Mouse (Mus musculus) megakaryocyte, embryonic 14.5 days (primary cell): ENCODE results near the gene Uggt1. TPM values are rescaled to one million over a fixed set of nuclear protein-coding genes. Genes with fewer than 3 reads are reported as not detected.
A peak's percentile ranks its signal among the peaks of the same experiment; 100 is the strongest.

Source experiments
- H3K27me3 ChIP-seq: replicated peaks from 2 replicates; pipeline ENCODE3; 2012; ENCODE audit warnings: inconsistent platforms
- H3K36me3 ChIP-seq: replicated peaks from 2 replicates; pipeline ENCODE3; 2012; ENCODE audit warnings: low read length, inconsistent platforms, mixed read lengths
- H3K4me1 ChIP-seq: 2 replicates; pipeline ENCODE4 v1.6.1; 2012; ENCODE audit warnings: inconsistent platforms
- H3K4me3 ChIP-seq: replicated peaks from 2 replicates; pipeline ENCODE3; 2012; ENCODE audit warnings: moderate library complexity, mild to moderate bottlenecking, inconsistent platforms
- H3K9me3 ChIP-seq: 2 replicates; pipeline ENCODE4 v1.6.1; 2012; ENCODE audit warnings: inconsistent platforms
- FLI1 ChIP-seq: IDR thresholded peaks from 2 replicates; pipeline ENCODE4 v1.6.1; 2012; ENCODE audit warnings: low read length, inconsistent platforms, mixed read lengths
- GATA1 ChIP-seq: IDR thresholded peaks from 3 replicates; pipeline ENCODE4 v1.6.1; 2012; ENCODE audit warnings: mixed read lengths, low read length, inconsistent platforms, borderline replicate concordance
- polyA plus RNA-seq: library from polyadenylated mRNA; stranded (reverse); fragments of >175 nt; gene quantifications from 2 replicates; pipeline ENCODE4 v1.2.3, GENCODE M21; 2012; ENCODE audit warnings: low replicate concordance; ENCODE audit not compliant: insufficient read depth

Gene Uggt1
- polyA plus RNA-seq, 1 experiment, result 3.3 TPM

DNA sequence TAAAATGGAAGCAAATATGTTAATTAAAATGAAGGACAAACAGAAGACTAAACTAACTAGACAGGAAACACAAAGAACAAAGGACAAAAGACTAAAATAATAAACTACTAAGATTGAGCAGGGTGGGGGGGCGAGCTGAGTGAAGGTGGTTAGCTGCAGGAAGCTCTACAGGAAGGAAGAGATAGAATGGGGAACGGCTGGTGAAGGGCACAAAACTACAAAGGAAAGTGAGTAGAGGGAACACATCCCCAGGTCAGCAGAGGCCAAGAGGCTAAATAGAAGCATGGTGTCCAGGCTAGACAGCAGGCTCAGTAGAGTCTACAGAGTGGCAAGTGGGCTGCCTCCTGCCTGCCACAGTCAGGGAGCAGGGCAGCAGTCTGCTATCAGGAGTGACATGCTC, 95.7 kb downstream of the Uggt1 start:
- Histone ChIP-seq H3K4me3 (peak overlapping the region; percentile 69), H3K36me3 (peaks cover 98% of the 10 kb centered on the region), H3K9me3 (no peaks in the 10 kb centered on the region), H3K27me3 (no peaks in the 10 kb centered on the region), H3K4me1 (peaks cover 17% of the 10 kb centered on the region)
- no peak for TF ChIP-seq FLI1
- TF ChIP-seq GATA1, result no peak

- Histone ChIP-seq H3K4me3 (no peak overlapping the region), H3K36me3 (peaks cover 100% of the 10 kb centered on the region), H3K27me3 (no peaks in the 10 kb centered on the region), H3K4me1 (peaks cover 16% of the 10 kb centered on the region), H3K9me3 (no peaks in the 10 kb centered on the region)
- no peak for TF ChIP-seq GATA1
- no peak for TF ChIP-seq FLI1
Observed at GRCm38 (mm10) chr1:36145050-36145449, 99.5 kb downstream of the Uggt1 start.

GRCm38 (mm10) chr1:36140311-36140710, 104.2 kb downstream of the Uggt1 start:
- Histone ChIP-seq H3K36me3 (peaks cover 56% of the 10 kb centered on the region), H3K27me3 (peaks cover 1% of the 10 kb centered on the region), H3K4me3 (no peak overlapping the region), H3K9me3 (no peaks in the 10 kb centered on the region), H3K4me1 (peaks cover 10% of the 10 kb centered on the region)
- TF ChIP-seq GATA1 (no peak), FLI1 (no peak)

- H3K4me3 ChIP-seq, result no peak overlapping the region
- peaks cover 3% of the 10 kb centered on the region for H3K36me3 ChIP-seq
- peaks cover 45% of the 10 kb centered on the region for H3K4me1 ChIP-seq
- no peaks in the 10 kb centered on the region for H3K9me3 ChIP-seq
- TF ChIP-seq FLI1 (no peak), GATA1 (no peak)
- peaks cover 6% of the 10 kb centered on the region for H3K27me3 ChIP-seq
Observed at GRCm38 (mm10) chr1:36134584-36134983, 109.9 kb downstream of the Uggt1 start.

DNA sequence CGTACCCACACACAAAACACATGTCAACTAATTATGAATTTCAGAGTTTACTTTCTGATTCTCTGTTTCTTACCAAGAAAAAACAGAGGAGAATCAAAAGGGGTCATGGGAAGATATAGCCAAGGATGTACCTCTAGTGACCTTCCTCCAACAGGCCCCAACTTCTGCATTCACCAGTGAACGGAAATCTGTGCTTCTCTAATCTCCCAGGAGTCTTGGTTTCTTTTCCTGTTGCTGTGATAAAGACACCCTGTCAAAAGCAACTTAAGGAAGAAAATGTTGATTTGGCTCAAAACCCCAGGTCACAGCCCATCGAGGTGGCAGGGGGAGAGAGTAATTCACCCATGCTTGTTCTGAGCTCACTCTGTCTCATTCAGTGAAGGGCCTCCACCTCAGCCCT, 110.9 kb downstream of the Uggt1 start:
- H3K9me3 ChIP-seq, result no peaks in the 10 kb centered on the region
- TF ChIP-seq FLI1 (no peak), GATA1 (no peak)
- H3K36me3 ChIP-seq, result no peaks in the 10 kb centered on the region
- no peak overlapping the region for H3K4me3 ChIP-seq
- H3K4me1 ChIP-seq, result peaks cover 54% of the 10 kb centered on the region
- peaks cover 6% of the 10 kb centered on the region for H3K27me3 ChIP-seq

GRCm38 (mm10) chr1:36133041-36133440, 111.5 kb downstream of the Uggt1 start:
- Histone ChIP-seq H3K4me3 (no peak overlapping the region), H3K36me3 (no peaks in the 10 kb centered on the region), H3K27me3 (peaks cover 6% of the 10 kb centered on the region), H3K4me1 (peaks cover 59% of the 10 kb centered on the region), H3K9me3 (no peaks in the 10 kb centered on the region)
- TF ChIP-seq FLI1, result no peak
- no peak for TF ChIP-seq GATA1

- Histone ChIP-seq H3K4me3 (no peak overlapping the region), H3K4me1 (peaks cover 66% of the 10 kb centered on the region)
Observed at GRCm38 (mm10) chr1:36132211-36132610, 112.3 kb downstream of the Uggt1 start.

DNA sequence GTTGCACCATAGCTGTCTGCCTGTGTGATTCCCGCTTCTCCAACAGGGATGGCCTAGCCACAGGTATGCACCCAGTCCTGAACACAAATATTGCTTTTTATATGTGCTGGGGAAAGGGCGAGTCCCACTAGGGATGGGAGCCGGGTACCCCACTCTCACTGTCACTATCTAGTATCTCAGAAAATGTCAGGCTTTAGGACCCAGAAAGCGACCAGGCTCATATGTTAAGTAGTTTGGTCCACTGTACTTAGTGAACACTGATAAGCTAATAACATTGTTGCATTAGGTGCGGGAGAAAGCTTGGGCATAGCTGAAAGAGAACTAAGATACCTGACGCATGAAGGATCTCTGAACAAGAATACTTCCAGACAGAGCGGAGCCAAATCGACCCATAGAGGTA, 112.8 kb downstream of the Uggt1 start:
- Histone ChIP-seq H3K4me3 (no peak overlapping the region), H3K4me1 (peaks cover 70% of the 10 kb centered on the region)
- TF ChIP-seq GATA1 (no peak), FLI1 (no peak)

More at GRCm38 (mm10) chr1:36132211-36132610, 112.3 kb downstream of the Uggt1 start:
- no peaks in the 10 kb centered on the region for H3K36me3 ChIP-seq
- peaks cover 8% of the 10 kb centered on the region for H3K27me3 ChIP-seq
- no peaks in the 10 kb centered on the region for H3K9me3 ChIP-seq
- TF ChIP-seq FLI1, result no peak
- TF ChIP-seq GATA1, result no peak

GRCm38 (mm10) chr1:36131154-36131553, 113.4 kb downstream of the Uggt1 start:
- H3K36me3 ChIP-seq, result no peaks in the 10 kb centered on the region
- H3K4me3 ChIP-seq, result no peak overlapping the region
- H3K9me3 ChIP-seq, result no peaks in the 10 kb centered on the region
- H3K4me1 ChIP-seq, result peaks cover 67% of the 10 kb centered on the region
- peaks cover 10% of the 10 kb centered on the region for H3K27me3 ChIP-seq
- TF ChIP-seq FLI1, result no peak
- no peak for TF ChIP-seq GATA1

More for the DNA sequence above, 112.8 kb downstream of the Uggt1 start:
- Histone ChIP-seq H3K27me3 (peaks cover 10% of the 10 kb centered on the region), H3K36me3 (no peaks in the 10 kb centered on the region), H3K9me3 (no peaks in the 10 kb centered on the region)

GRCm38 (mm10) chr1:36130307-36131035, 114.0 kb downstream of the Uggt1 start:
- TF ChIP-seq FLI1 (no peak), GATA1 (no peak)
- H3K36me3 ChIP-seq, result no peaks in the 10 kb centered on the region
- H3K27me3 ChIP-seq, result peaks cover 10% of the 10 kb centered on the region
- H3K9me3 ChIP-seq, result no peaks in the 10 kb centered on the region
- peaks cover 67% of the 10 kb centered on the region for H3K4me1 ChIP-seq
- H3K4me3 ChIP-seq, result peak overlapping the region; percentile 47
